Mouse (Mus musculus) splenic B cell, adult 2 months (primary cell): ENCODE results near the gene Ulk3.

Experiments used
- DNase-seq: peaks from one replicate; pipeline ENCODE4 v3.0.0-alpha.2; 2011; ENCODE audit warnings: low read depth, low spot score
- H3K27me3 ChIP-seq: 2 replicates; pipeline ENCODE4 v1.6.1; 2012; ENCODE audit warnings: mild to moderate bottlenecking, low read length, moderate library complexity, mixed read lengths; ENCODE audit not compliant: control insufficient read depth, poor library complexity, insufficient read depth, severe bottlenecking
- H3K36me3 ChIP-seq: 2 replicates; pipeline ENCODE4 v1.6.1; 2012; ENCODE audit warnings: mild to moderate bottlenecking, low read length, moderate library complexity, mixed read lengths; ENCODE audit not compliant: control insufficient read depth, poor library complexity, insufficient read depth, severe bottlenecking

The Ulk3 gene

DNA sequence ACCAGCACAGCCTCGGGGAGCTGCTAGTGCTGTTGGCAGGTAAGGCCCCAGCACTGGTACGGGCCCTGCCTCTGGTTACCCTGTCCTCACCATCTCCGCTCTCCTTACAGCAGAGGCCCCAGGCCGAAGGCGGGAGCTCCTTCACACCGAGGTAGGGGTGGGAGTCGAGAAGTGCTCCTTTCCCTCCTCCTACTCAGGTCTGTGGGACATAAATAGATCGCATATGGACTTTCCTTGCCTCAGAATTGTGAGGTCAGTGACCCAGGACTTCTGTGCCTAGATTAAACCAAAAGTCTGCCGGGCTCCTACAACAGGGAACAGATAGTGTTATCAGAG is 4.9 kb downstream of the Ulk3 start:
- peaks cover 8% of the 10 kb centered on the region; the same call in 1 of the 2 replicates for H3K36me3 ChIP-seq
- DNase-seq = no peak
- no peaks in the 10 kb centered on the region; the same call in 1 of the 2 replicates for H3K27me3 ChIP-seq

DNA sequence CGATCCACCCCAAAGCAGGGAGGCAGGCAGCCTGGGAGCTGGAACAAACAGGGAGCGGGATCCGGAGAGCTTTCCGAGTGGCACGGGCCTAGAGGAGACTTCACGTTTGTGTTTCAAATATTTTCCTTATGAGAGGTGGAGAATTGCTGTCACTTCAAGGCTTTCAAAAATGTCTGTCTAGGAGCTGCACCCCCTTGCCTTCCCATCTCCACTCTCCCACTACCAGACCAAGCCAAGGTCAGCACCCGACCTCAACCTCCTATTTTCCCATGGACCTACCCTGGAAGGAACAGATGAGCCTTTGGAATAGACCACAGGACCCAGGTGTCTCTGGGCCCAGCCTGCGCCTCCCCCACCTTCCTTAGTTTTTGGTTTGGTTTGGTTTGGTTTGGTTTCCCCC is 8.0 kb downstream of the Ulk3 start:
- Histone ChIP-seq H3K36me3 (peaks cover 8% of the 10 kb centered on the region; the same call in 1 of the 2 replicates), H3K27me3 (no peaks in the 10 kb centered on the region)
- no peak for DNase-seq

DNA sequence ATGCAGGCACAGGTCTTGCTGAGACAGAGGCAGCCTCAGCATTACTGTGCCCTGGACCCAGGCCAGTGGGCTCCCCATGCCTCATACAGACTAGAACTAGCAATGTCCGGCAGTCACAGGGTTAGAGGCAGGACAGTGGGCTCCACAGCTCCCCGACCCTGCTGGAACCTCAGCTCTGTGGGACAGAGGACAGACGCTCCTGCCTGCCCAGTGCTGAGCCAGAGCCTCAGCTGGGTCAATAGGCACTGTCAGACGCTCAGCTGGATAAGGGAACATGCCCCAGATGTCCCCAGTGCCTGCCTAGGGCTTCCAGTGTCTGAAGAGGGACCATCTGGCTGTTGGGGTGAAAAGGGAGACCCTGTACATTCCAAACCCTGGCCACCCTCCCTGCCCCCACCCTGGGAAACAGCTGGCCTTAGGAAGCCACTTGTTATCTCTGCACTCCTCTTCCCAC is 8.7 kb downstream of the Ulk3 start:
- H3K27me3 ChIP-seq = no peaks in the 10 kb centered on the region
- DNase-seq = no peak
- H3K36me3 ChIP-seq = peaks cover 8% of the 10 kb centered on the region; the same call in 1 of the 2 replicates

DNA sequence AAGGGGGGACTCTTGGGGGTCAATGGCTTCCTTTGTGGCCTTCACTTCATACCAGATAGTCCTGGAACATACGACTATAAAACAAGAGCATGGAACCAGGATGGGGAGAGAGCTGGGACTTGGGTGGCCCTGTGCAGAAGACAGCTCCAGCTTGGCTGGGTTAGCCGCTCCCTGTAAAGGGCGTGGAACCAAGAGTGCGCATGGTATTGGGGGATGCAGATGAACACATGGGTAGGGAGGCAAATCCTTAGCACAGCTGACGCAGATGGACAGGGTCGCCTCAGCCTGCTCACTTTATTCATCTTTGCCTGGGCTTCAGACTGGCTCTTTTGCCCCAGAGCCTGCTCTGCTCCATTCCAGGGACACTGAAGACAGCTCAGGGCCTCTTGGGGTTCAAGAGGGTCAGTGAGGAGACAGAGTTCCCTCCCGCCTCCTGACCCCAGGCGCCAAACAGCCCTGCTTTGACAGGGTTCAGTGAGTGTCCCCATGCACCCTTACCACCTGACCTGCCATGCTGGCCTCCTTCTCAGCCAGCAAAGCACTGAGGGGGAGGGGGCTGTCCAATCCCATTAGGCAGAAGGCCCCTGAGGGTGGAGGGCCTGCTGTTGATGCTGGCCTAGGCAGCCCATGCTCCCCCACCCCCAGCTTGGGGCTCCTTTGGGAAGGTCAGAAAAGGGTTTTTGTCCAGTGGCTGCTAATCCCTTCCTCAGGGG is 9.8 kb downstream of the Ulk3 start:
- no peak for DNase-seq
- peaks cover 6% of the 10 kb centered on the region; the same call in 1 of the 2 replicates for H3K36me3 ChIP-seq
- no peaks in the 10 kb centered on the region for H3K27me3 ChIP-seq

DNA sequence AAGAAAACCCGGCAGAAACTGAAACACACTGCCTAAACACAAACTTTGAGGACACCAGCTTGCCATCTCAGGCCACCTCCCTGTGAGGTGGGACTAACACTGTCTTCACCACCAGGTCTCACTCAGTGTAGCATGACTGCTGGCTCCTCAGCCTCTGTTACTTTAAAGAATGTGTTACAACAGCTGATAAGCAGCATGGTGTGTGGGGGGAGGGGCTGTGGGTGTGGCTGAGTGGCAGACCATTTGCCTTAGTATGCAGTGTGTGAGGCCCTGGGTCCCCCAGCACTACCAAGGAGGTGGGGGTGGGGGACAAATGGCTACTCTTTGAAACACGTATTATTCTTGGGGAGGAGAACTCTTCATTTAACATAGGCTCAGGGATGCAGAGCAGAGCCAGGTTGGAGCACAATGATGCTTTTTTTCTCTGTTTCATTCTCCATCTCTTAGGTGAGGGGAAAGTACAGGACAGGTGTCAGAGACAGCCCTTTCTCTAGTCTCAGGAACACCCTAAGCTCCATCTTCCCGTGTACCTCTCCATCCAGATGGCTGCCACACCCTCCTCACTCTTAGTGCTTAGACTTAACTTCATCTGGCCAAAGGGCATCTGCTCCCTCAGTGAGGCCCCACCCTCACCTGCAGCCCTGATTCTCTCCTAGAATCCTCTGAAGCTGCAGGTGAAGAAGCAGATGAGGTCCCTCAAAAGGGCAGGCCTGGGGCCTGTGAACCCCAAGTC is 11.5 kb downstream of the Ulk3 start:
- Histone ChIP-seq H3K36me3 (no peaks in the 10 kb centered on the region), H3K27me3 (no peaks in the 10 kb centered on the region)
- DNase-seq = no peak

DNA sequence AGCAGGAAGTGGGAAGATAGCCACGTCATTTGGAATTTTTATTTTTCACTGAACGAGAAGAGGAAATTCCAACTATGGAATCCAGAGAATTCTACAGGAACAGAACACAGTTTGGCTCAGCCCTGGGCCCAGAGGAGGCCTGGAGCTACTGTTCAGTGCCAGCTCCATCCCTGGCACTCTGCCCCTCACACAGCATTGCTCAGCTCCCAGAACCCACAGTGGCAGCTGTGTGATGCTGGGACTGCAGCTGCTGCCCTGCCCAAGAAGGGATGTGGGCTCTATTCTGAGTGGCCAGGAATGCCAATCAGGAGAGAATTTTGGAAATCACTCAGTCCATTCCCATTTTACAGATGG is 12.1 kb downstream of the Ulk3 start:
- H3K27me3 ChIP-seq = no peaks in the 10 kb centered on the region
- DNase-seq = no peak

DNA sequence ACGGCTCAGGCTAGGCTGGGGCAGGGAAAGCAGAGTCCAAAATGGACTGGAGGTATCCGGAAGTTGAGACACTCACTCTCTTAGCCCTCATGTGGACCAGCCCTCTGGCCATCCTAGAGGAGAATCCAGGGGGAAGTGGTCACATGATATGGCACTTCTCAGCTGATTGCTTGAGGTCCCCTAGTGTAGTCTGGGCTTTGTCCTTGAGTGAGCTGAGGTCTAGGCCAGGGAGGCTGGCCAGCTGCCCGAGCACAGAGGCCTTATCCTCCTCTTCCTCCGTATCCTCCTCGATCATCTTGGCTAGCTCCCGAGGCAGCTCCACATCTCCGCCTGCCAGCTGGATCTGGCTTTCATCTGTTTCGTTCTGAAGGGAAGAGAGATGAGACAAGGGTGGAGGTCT is 12.8 kb downstream of the Ulk3 start:
- H3K27me3 ChIP-seq = no peaks in the 10 kb centered on the region
- H3K36me3 ChIP-seq = no peaks in the 10 kb centered on the region
- DNase-seq = no peak

More for the DNA sequence above, 12.1 kb downstream of the Ulk3 start:
- no peaks in the 10 kb centered on the region for H3K36me3 ChIP-seq

DNA sequence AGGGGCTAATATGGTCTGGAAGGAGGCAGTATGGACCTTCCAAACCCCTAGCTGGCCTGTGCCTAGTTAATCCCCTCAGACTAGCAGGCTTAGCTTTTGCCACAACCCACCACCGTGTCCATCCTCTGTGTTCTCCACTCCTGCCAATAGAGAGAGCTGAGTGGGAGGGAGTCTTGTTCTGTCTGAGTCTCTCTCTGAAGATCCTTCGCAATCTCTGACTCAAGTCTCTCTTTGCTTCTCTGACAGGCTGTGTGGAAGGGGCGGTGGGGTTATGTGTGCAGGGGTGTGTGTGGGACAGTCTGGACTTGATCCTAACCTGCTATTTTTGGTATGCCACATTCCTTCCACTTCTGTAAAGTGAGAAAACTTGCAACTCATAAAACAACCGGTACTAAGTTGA is 15.6 kb downstream of the Ulk3 start:
- Histone ChIP-seq H3K36me3 (no peaks in the 10 kb centered on the region), H3K27me3 (no peaks in the 10 kb centered on the region)
- DNase-seq = no peak

DNA sequence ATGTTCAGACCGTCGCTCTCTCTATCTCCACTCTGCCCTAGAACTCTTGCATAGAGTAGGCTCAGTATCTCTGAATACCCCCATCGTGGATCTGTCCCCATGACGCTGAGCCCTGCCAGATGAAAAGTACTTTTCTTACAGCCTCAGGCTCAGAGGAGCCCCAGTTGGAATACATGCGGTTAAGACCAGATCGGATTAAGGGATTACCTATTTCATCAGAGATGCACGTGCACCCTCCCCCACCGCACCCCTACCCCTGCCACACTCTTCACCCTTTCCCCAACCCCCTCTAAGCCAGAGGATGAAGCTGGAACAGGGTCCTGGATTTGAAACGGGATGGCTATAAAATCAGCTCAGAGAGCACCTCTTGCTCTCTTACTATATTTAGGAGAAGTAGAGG is 16.3 kb downstream of the Ulk3 start:
- no peak for DNase-seq
- H3K27me3 ChIP-seq = no peaks in the 10 kb centered on the region
- no peaks in the 10 kb centered on the region for H3K36me3 ChIP-seq

DNA sequence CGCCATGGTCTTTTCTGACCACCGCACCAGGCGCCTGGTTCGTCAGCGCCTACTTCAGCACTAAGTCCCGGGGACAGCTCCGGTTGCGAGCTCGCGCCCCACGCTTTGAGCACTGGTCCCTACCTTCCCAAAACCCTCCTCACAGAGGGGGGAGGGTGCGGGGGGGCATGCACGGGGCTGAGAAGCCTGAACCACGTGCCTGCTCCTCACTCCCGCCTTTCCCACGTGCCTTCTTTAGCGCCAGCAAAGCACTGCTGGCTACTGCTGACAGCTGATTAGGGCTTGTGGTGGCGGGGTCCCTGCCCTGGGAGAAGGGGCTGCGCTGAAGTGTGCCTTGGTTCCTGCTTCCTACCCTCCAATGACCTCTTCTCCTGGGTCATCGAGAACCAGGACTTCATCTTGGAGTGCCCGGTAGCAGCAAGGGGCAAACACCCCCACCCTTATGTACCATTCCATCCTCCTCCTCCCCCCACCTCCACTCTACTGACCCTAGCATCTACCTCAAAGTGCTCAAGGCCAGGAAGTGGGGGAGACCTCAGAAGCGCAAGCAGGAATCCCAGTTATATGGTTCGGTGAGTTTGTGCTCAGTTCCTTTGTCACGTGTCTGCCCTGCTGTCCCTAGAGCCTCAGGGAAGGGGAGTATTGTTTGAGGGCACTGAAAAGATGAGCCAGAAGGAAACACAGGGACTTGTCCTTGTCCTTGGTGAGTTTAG is 17.0 kb downstream of the Ulk3 start, which contains the start of gene Cplx3:
Cplx3 (minus strand) TSS at position 143 of the 713 bp plus-strand sequence.
- DNase-seq = peak; percentile 54
- Histone ChIP-seq H3K27me3 (no peaks in the 10 kb centered on the region), H3K36me3 (no peaks in the 10 kb centered on the region)

DNA sequence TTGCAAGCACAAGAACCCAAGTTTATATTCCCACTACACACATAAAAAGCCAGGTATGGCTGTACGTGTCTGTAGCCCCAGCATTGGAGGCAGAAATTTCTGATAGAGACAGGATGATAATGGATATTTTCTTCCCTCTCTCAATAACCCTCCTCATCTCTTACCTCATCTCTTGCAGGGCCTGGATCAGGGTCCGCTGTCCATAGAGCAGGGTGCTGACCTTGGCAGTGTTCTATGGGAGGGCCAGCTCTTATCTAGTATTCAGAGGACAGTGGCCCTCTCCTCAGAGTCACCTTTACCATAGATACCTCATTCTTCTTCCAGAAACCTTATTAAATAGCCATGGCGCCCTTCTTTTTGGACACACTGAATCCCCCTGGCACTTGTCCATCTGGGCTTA is 20.6 kb downstream of the Ulk3 start:
- no peak for DNase-seq
- no peaks in the 10 kb centered on the region for H3K27me3 ChIP-seq
- no peaks in the 10 kb centered on the region for H3K36me3 ChIP-seq

DNA sequence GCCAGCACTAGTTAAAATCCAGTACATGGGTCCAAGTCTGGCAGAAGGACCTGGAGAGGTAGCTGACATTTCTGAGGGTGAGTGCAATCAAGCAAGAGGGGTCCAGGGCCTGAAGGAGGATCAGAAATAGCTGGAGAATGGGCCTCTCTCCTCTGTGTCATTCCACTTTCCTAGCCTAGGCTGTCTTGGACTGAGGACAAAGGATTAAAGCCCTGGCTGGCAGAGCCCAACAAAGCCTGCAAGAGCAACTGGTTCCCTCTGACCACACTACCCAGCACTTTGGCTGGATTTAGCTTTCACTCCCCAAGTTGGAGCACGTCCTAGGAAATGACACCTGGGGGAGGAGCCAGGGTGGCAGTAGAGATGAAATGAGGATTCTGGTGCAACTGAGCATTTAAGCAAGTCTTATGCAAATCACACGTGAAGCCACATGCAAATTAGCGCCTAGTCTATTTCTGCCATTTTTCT is 21.1 kb downstream of the Ulk3 start:
- H3K27me3 ChIP-seq = no peaks in the 10 kb centered on the region
- no peaks in the 10 kb centered on the region for H3K36me3 ChIP-seq
- DNase-seq = no peak

DNA sequence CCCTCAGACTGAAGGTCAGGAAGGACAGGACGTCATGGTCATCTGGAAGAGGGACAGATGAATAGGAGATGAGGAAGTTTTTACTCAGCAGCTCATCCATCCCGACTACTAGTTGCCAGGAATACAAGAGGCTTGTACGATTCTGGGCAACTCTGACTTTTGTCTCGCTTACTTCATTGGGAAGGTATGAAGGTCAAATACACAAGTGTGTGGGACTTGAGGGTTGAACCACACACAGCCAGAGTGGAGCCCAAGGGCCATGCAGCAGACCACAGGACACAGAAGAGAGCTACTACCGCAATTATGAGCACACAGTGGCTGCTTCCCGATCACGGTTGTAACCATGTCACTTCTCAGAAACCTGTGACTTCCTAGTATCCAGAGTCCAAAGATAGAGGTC is 23.3 kb downstream of the Ulk3 start:
- Histone ChIP-seq H3K36me3 (no peaks in the 10 kb centered on the region), H3K27me3 (no peaks in the 10 kb centered on the region)
- no peak for DNase-seq

DNA sequence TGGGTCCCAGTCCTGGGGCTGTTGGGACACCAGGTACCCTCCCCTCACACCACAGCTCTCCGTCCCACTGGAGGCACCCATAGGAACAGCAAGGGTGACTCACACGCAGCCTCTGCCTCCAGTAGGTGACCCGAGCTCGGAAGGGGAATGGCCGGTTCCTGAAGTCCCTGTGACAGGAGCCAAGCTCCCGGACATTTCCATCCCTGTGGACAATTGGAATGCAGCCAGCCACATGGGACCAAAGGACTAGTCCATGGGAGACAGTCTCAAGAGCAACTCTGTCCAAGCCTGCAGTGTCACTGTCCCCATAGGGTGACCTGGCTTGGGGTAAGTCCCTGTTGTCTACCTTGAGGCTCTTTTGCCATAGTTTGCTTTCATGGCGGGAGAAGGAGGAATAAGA is 24.7 kb downstream of the Ulk3 start:
- Histone ChIP-seq H3K27me3 (no peaks in the 10 kb centered on the region), H3K36me3 (no peaks in the 10 kb centered on the region)
- no peak for DNase-seq

DNA sequence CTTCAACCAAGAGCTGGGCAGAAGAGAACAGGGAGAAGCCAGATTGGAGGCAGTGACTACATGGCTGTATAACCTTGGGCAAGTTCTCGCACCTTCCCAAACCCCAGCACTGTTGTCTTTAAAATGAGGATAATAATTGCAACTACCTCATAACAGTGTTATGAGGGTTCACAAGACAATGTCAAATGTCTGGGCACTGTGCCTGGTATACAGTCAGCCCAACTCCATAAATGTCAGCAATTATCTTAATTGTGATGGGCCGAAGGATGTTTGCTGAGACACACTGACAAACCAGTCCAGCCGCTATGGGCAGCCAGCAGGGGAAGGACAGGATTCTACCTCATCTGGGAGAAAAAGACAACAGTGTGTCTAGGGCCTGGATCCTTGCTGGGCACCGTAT is 25.5 kb downstream of the Ulk3 start:
- no peak for DNase-seq
- no peaks in the 10 kb centered on the region for H3K27me3 ChIP-seq
- H3K36me3 ChIP-seq = no peaks in the 10 kb centered on the region
